Mouse (Mus musculus): ENCODE data around the gene Cdhr2.

The Cdhr2 gene

DNA sequence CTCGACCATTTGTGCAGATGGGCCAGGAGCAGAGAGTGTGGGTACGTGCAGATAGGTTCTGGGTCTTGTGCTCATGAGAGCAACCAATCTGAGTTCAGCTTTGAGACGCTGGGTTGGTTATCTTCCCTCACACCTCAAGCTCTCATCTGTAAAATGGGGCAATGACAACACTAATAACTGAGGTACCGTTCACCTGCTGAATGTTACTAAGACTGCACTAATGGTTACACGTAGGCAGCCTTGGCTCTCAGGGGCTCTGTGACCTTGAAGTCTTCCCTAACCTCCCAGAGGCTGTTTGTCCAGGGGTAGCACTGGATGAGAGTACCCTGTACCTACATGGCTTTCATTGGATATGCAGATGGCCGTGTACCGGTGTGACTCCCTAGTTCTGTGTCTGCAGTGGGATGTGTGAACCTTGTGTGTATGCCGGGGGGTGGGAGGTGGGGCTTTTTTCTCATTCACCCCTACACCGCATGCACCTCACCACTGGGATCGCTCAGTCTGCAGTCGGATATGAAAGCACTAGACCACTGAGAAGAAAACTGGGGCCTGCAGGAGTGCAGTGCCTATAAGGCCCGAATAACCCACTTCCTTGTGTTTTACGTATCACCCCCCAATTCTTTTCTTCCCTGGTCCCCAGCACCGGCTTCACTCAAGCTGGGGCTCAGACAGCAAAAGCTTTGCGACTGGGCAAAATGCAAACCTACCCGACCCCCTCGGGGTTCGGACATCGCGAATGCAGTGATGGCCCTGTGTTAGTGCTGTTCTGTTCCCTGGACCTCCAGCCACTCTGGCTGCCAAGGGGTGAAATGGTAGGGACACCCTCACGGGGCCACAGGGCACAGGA is 8.3 kb upstream of the Cdhr2 start:
- DNase-seq (ENCODE audit: low spot score) = no peak

- DNase-seq (ENCODE audit: low spot score) = peak; percentile 96
Observed at GRCm38 (mm10) chr13:54693558-54694347, 7.5 kb upstream of the Cdhr2 start, which contains the start of gene Rnf44. TSS of gene Rnf44 (minus strand) at chr13:54693907.

GRCm38 (mm10) chr13:54694348-54695060 is 6.8 kb upstream of the Cdhr2 start:
- no peak for DNase-seq (ENCODE audit: low spot score)

- DNase-seq (ENCODE audit: low spot score) = no peak
Observed at GRCm38 (mm10) chr13:54695479-54696230, 5.6 kb upstream of the Cdhr2 start.

- no peak for DNase-seq (ENCODE audit: low spot score)
Observed at GRCm38 (mm10) chr13:54702507-54702906, 1.2 kb downstream of the Cdhr2 start.

DNA sequence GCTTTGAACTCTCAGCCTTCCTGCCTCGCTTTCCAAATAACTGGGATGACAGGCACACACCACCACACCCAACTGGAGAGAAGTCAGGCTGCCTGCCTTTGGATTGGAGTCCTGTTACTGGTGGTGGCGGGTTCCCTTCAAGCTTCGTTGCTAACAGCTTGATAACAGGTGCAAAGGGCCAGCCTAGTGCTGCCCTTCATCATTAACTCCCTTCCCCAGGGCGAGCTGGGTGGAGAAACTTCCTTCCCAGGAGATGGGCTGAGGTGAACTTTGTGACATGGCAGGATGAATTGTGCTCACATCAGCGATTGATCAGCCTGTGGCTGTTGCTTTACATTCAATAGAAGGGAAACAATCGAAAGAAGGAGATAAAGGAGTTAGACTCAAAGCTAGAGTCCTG is 3.6 kb downstream of the Cdhr2 start:
- DNase-seq (ENCODE audit: low spot score) = no peak

GRCm38 (mm10) chr13:54710866-54711265 is 9.6 kb downstream of the Cdhr2 start:
- no peak for DNase-seq (ENCODE audit: low spot score)

- DNase-seq (ENCODE audit: low spot score) = no peak
Observed at GRCm38 (mm10) chr13:54714393-54714792, 13.1 kb downstream of the Cdhr2 start.

DNA sequence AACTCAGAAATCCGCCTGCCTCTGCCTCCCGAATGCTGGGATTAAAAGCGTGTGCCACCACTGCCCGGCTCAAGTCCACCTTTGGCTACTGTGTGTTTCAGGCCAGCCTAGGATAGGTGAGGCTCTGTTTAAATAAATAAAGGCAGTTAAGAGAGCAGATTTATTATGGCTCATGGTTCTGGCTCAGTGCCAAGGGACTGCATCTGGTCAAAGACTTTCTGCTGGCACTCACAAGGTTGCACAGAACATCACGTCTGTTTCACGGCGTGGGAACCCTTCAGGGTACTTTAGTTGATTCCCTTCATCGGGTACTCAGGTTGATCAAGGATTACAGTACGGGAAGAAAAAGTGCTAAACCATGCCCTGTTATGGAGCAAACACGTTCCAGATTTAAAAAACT is 13.7 kb downstream of the Cdhr2 start:
- DNase-seq (ENCODE audit: low spot score) = no peak

DNA sequence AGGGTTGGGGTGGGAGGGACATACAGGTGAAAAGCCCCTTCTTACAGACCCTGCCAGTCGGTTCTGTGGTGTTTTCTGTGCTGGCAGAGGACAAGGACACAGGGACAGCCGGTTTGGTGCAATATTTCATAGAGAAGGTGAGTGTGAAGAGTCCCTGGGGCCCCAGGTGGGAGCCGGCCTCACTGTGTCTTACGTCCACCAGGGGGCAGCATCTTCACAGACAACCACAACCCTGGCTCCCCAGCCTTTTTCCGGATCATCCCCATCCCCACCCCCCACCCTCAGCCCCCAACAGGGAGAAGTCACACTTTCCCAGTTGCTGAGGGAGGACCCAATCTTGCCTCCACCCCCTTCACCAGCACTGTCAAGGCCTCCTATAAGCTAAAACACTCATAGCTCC is 15.7 kb downstream of the Cdhr2 start:
- no peak for DNase-seq (ENCODE audit: low spot score)

GRCm38 (mm10) chr13:54723143-54723542 is 21.9 kb downstream of the Cdhr2 start:
- DNase-seq (ENCODE audit: low spot score) = no peak

GRCm38 (mm10) chr13:54726131-54726530 is 24.9 kb downstream of the Cdhr2 start:
- no peak for DNase-seq (ENCODE audit: low spot score)

- no peak for DNase-seq (ENCODE audit: low spot score)
Observed at GRCm38 (mm10) chr13:54736931-54737330, 35.7 kb downstream of the Cdhr2 start.

DNA sequence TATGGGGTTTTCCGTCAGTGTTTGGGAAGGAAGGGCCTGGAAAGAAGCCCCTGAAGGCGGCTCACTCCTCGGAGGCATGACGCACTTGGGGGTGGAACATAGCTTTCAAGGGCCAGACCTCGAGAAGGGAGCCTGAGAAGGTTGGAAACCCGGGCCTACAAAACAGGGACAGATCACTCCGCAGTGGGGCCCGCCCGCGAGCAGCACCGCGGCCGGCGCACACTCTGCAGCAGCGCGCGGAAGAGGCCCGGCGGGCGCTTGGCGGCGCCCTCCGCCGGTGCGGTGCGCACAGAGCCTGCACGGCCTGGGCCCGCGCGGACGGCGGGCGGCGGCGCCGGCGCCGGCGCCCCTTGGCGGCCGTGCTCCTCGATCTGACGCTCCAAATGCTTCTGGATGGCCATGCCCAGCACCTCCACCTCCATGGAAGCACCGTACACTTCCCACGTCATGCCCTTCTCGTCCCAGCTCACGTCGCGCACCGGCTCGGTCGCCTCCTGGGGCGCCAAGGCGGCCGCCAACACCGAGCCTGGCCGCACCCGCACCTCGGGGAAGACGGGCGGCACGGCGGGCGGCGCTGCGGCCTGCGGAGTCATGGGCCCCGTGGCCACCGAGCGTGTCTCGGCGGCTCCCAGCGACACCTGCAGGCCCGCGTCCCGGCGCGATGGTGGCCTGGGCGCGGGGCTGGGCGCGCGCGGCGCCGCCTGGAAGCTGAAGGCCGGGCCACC is 36.4 kb downstream of the Cdhr2 start:
- DNase-seq (ENCODE audit: low spot score) = no peak

GRCm38 (mm10) chr13:54738213-54738601 is 36.9 kb downstream of the Cdhr2 start:
- DNase-seq (ENCODE audit: low spot score) = no peak

GRCm38 (mm10) chr13:54746110-54746509 is 44.8 kb downstream of the Cdhr2 start:
- DNase-seq (ENCODE audit: low spot score) = no peak

- no peak for DNase-seq (ENCODE audit: low spot score)
Observed at GRCm38 (mm10) chr13:54746896-54747295, 45.6 kb downstream of the Cdhr2 start.

DNA sequence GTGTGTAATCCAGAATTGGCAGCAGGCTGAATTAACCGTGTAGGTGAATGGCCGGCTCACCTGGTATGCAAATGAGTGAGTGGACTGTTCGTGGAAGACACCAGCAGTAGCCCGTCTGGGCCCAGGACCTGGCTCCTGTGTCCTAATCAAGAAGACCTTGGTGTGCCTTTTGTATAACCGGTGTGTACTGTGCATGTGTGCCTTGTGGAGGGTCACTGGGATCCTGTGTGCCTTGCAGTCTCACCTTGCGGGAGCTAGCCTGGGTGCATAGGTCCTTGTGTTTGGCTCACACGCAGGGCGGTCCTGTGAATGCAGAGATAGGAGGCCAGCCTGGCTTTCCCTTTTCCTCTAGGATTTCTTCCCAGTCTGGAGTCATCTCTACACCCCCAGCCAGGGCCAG is 46.9 kb downstream of the Cdhr2 start:
- DNase-seq (ENCODE audit: low spot score) = no peak

- DNase-seq (ENCODE audit: low spot score) = no peak
Observed at GRCm38 (mm10) chr13:54748721-54749060, 47.4 kb downstream of the Cdhr2 start.

DNA sequence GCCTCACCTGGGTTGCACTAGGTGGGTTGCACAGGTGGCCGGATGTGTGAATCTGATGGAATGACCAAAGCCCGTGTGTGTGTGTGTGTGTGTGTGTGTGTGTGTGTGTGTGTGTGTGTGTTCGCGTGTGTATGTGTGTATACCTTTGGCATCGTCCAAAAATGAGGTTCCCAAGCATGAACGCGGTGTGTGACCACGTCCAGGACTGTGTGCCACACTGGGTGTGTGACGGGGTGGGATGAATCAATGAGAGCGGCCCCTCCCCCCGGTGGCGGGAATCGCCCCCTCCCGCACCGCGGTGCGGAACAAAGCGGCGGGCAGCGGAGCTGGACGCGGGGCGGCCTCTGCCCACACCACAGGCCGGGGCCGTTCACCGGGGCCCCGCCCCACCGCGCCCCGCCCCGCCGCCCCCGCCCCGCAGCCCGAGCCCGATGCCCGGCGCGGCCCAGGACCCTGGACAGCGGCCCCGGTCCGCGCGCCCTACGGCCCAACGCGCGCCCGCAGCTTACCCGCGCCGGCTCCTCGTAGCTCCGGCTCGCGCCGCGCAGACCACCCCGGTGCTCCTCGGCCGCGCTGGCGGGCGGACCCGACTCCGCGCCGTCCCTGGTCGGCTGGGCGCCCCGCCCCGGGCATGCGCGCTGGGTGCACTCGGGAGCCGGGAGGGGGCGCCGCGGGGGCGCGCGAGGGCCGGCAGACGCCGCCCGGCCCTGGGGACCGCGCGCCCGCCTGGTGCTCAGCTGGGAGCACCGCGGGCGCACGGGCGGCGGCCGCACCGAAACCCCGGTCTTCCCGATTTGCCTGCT is 48.0 kb downstream of the Cdhr2 start:
- peak; percentile 16 for DNase-seq (ENCODE audit: low spot score)

Data from ovary, postnatal 14 days (tissue).